Mouse (Mus musculus): ENCODE measurements at regions not wholly inside any gene's neighbourhood (a gene's known extent, or its start where the extent isn't known, plus 50 kb on each side); places are given as distances from the start of the nearest gene placed in this dataset.

DNA sequence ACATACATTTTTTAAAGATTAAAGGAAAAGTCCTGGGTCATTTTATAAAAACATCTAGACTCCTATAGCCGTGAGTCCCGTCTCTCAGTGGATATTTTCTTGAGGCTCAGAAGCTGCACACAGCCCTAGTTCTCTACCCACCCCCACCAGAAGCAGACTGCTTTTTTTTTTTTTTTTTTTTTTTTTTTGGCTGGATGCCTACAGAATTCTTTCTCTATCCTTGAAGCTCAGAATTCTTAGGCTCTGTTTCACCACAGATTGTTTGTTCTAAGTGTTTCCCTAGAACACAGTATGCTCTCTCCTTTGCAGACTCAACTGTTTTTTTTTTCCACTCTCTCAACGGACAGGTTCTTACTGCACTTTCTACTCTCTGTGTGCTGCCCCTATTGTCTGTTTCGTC, 191.3 kb upstream of the Myocd start:
- no peak for TF ChIP-seq CTCF (IDR thresholded peaks at IDR 0.05; ENCODE audit: low read depth)
- no peak for TF ChIP-seq EP300 (IDR thresholded peaks at IDR 0.05; ENCODE audit: low read depth)
